Mouse (Mus musculus) Patski (cell line): ENCODE results near the gene Jmjd1c. TPM values are rescaled to one million over a fixed set of nuclear protein-coding genes. Genes with fewer than 3 reads are reported as not detected.

Experiments used
- ATAC-seq: fragments of 100-300 bp; one replicate; pipeline ENCODE4 v1.8.0; 2021
- CTCF ChIA-PET: fragments of 350-600 bp; sonication (Branson Sonifier 250); formaldehyde crosslinking; loops from one replicate; lab custom pipeline; 2022; ENCODE audit warnings: inconsistent platforms; lab: Charles Lee
- POLR2A ChIA-PET: fragments of 350-600 bp; sonication (Branson Sonifier 250); formaldehyde crosslinking; loops from one replicate; lab custom pipeline; 2022; ENCODE audit warnings: antibody characterized with exemption, inconsistent platforms; lab: Charles Lee
- DNase-seq: peaks from one replicate; pipeline ENCODE4 v3.0.0-alpha.2; 2011; ENCODE audit warnings: low read depth, low spot score
- H3K27me3 ChIP-seq: fragments of 371-371 bp; one replicate; pipeline ENCODE4 v1.5.1; 2021
- CTCF ChIP-seq: fragments of 100-300 bp; IDR thresholded peaks from one replicate; pipeline ENCODE4 v1.5.1; 2021
- in situ Hi-C: fragments of 300-500 bp; cut with MboI; formaldehyde crosslinking; loops from 3 replicates; pipeline ENCODE4 v1.11.1; 2018; ENCODE audit warnings: low pct_unique_long_range_greater_than_20kb, mixed read lengths
- polyA plus RNA-seq: library from polyadenylated mRNA; unstranded; gene quantifications from one replicate; pipeline ENCODE4 v1.2.3, GENCODE M21; 2021

The Jmjd1c gene
- polyA plus RNA-seq, 1 experiment from 2014 or later = 26.1 TPM

DNA sequence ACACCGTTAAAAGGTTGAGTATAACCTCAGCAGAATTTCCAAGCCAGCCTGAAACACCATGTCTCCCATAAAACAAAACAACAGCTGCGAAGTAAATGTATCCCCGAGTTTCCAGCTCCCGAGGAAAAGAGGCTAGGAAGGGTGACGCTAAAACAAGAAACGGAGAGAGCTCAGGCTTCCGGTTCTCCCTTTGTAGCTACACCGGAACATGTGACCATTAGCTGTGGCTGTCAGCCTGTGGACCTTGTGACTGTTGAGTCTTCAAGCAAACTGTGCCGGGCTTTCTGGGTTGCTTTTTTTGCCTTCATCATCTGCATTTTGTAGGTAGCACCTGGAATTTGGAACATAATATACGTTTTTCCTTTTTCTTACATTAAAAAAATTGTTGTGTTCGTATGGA is 17.9 kb downstream of the Jmjd1c start:
- H3K27me3 ChIP-seq = no peaks in the 10 kb centered on the region
- ATAC-seq = no peak
- TF ChIP-seq CTCF = no peak
- ChIA-PET POLR2A (interaction anchor here (0.7 kb wide), 1 partner anchor 111 kb away, joined by 3 read pairs; no protein-coding TSS in a partner anchor), CTCF (interaction anchor here (1.2 kb wide), 1 partner anchor 9 kb away, joined by 5 read pairs; no protein-coding TSS in a partner anchor)
- in situ Hi-C loops = no loop called here
- no peak for DNase-seq

DNA sequence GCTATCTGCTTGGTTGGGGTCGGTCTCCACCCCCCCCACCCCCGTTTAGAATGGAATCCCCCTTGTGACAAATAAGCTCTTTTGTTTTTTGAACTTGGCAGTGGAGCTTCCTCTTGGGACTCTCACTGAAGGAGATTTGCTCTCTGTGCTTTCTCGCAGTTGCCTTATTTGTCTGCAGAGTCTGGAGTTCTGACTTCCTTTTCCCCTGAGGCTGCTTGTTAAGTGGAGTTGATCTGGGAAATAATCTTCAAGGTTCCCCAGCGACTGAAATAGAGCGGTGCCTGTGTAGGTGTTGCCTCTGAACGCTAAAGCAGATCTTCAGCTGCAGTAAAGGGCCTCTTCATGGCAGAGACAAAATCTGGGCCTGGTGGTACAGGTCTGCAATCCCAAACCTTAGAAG is 19.2 kb downstream of the Jmjd1c start:
- POLR2A ChIA-PET = no interaction called here
- in situ Hi-C loops = no loop called here
- ATAC-seq (no peak), DNase-seq (no peak)
- CTCF ChIA-PET = no interaction called here
- TF ChIP-seq CTCF = no peak
- no peaks in the 10 kb centered on the region for H3K27me3 ChIP-seq

DNA sequence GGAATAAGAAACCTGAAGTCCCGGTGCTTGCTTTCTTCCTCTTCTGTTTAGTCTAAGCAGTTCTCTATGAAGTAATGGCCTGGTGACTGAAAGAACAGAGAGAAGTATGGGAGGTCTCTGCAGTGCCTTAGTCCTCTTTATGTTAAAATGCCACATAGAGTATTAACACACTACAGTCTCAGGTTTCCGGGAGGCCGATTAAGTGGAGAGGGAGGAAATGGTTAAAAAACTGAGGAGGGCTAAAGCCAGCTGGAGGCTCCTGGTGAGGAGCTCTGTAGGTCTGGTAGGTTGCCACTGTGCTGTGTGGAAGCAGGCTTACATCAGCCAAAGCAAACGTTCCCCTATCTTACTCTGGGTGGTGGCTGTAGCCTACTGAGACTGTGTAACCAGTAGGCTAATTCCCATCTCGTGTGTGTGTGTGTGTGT is 19.8 kb downstream of the Jmjd1c start:
- ChIA-PET POLR2A (no interaction called here), CTCF (no interaction called here)
- DNase-seq (no peak), ATAC-seq (no peak)
- TF ChIP-seq CTCF = no peak
- H3K27me3 ChIP-seq = no peaks in the 10 kb centered on the region
- in situ Hi-C loops = no loop called here

DNA sequence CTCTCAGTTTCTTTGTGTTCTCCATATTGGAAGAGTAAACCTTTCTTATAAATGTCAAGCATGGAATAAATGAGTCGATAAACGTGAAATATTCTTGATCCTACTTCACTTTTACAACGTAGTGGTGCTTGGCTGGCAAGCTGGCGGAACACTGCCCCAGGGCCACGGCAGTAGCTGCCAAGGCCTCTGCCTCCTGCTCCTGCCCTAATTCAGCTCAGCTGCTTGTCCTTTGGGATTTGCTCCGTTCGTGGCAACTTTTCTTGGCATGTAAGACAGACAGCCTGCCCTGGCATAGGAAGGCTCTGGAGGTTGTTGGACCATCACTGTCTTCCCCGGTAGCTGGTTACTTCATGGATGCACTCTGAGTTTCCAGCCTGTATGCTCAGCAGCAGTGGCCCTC is 20.3 kb downstream of the Jmjd1c start:
- POLR2A ChIA-PET = interaction anchor here (0.9 kb wide), 1 partner anchor 117 kb away, joined by 3 read pairs; no protein-coding TSS in a partner anchor
- H3K27me3 ChIP-seq = no peaks in the 10 kb centered on the region
- no peak for DNase-seq
- ATAC-seq = no peak
- CTCF ChIA-PET = no interaction called here
- TF ChIP-seq CTCF = no peak
- in situ Hi-C loops = no loop called here

DNA sequence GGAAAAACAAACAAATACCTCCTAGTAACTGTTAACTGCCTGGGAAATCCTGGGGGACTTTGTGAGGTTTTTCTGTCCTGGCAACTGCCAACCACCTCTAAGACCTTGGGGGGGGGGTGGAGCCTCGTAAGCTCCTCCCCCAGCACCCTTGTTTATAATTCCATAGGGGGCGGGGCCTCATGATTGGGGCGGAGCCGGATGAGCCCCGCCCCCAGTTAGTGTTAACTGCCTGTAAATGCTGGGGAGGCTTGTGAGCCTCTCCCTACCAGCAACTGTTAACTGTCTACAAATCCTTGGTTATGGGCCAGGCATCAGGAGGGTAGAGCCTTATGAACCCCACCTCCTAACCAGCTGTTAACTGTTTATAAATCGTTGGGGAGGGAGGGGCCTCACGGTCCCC is 23.4 kb downstream of the Jmjd1c start:
- TF ChIP-seq CTCF = no peak
- POLR2A ChIA-PET = interaction anchor here (0.6 kb wide), 1 partner anchor 121 kb away, joined by 3 read pairs; no protein-coding TSS in a partner anchor
- ATAC-seq = no peak
- in situ Hi-C loops = no loop called here
- H3K27me3 ChIP-seq = no peaks in the 10 kb centered on the region
- CTCF ChIA-PET = interaction anchor here (0.7 to 1.4 kb wide), 3 partner anchors 17 to 21 kb away, joined by 3 to 4 read pairs (median 3); no protein-coding TSS in a partner anchor
- no peak for DNase-seq

DNA sequence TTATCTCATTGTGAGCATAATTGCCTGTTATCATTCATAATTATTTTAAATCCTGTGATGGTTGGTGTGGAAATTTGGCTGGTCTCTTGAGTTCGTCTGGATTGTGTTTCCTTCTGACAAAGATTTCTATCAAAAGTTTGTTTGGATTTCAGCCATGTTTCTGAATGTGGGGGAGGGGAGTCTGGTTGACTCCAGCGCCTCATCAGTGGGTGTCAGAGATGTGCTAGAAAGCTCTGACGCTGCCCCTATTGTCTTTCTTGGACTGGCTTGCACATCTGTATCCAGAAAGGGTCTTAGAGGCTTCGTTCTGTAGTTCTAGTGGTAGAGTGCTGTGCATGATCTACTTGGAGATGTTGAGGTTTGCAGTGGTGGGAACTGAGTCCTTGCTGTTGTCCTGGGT is 24.3 kb downstream of the Jmjd1c start:
- no peaks in the 10 kb centered on the region for H3K27me3 ChIP-seq
- TF ChIP-seq CTCF = no peak
- ChIA-PET POLR2A (no interaction called here), CTCF (interaction anchor here (1.2 kb wide), 1 partner anchor 19 kb away, joined by 4 read pairs; no protein-coding TSS in a partner anchor)
- in situ Hi-C loops = no loop called here
- DNase-seq (no peak), ATAC-seq (peak; percentile 15)

DNA sequence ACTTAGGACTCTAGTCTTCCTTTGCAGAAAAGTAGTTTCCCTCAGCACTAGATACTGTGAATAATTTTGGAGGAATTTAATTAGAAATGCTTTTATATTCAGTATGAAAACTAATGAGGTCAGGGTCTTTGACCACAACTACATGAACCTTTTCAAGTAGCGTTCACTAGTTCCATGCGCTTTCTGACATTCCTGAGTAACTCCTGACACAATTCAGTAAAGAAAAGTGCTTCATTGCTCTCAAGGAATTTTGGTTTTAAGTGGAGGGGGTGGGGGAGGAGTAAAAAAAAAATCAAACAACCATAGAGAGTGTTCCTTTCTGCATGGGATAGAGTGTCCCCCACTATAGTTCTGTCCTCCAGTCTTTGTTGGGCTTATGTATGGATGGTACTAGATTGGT is 24.7 kb downstream of the Jmjd1c start:
- CTCF ChIA-PET = no interaction called here
- DNase-seq (no peak), ATAC-seq (peak; percentile 65)
- no peak for TF ChIP-seq CTCF
- in situ Hi-C loops = no loop called here
- no peaks in the 10 kb centered on the region for H3K27me3 ChIP-seq
- POLR2A ChIA-PET = interaction anchor here (0.6 to 1.1 kb wide), 2 partner anchors 23 to 134 kb away, joined by 3 read pairs; no protein-coding TSS in a partner anchor

DNA sequence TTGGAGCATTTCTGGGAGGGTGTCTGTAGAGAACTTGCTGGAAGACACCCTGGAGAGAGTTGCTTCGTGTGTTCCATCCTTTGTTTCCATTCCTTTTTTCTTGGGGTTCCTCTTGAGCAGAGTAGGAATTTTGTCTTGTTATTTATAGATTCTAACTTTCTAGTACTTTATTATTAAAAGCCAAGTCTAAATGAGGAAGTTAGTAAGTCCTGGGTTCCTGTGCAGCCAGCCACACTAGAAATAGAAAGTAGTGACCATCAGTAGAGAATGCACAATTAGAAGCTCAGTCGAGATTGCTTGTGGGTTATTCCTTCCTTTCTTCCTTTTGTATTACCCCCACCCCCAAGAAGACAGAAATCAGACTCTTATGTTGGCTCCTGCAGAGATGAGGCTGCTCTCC is 27.8 kb downstream of the Jmjd1c start:
- ATAC-seq (no peak), DNase-seq (no peak)
- TF ChIP-seq CTCF = no peak
- H3K27me3 ChIP-seq = no peaks in the 10 kb centered on the region
- CTCF ChIA-PET = no interaction called here
- in situ Hi-C loops = no loop called here
- POLR2A ChIA-PET = no interaction called here

DNA sequence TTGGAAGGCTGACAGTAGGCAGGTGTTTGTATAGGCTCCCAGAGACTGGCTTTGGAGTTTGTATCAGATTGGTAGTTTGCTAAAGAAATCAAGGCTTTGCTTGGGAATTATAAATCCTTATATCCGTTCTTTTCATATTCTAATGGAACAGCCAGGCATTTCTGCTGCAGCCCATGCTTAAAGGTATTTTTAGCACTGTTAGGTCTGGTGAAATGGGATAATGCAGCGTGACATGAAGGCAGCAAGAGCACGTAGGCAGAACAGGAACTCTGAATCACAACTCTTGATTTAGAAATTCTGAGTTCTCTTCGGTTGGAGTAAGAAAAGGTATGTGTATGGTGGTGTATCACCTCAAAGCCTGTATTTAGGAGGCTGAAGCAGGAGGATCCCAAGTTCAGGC is 28.2 kb downstream of the Jmjd1c start:
- H3K27me3 ChIP-seq = no peaks in the 10 kb centered on the region
- POLR2A ChIA-PET = no interaction called here
- DNase-seq (no peak), ATAC-seq (no peak)
- TF ChIP-seq CTCF = no peak
- CTCF ChIA-PET = no interaction called here
- in situ Hi-C loops = no loop called here

DNA sequence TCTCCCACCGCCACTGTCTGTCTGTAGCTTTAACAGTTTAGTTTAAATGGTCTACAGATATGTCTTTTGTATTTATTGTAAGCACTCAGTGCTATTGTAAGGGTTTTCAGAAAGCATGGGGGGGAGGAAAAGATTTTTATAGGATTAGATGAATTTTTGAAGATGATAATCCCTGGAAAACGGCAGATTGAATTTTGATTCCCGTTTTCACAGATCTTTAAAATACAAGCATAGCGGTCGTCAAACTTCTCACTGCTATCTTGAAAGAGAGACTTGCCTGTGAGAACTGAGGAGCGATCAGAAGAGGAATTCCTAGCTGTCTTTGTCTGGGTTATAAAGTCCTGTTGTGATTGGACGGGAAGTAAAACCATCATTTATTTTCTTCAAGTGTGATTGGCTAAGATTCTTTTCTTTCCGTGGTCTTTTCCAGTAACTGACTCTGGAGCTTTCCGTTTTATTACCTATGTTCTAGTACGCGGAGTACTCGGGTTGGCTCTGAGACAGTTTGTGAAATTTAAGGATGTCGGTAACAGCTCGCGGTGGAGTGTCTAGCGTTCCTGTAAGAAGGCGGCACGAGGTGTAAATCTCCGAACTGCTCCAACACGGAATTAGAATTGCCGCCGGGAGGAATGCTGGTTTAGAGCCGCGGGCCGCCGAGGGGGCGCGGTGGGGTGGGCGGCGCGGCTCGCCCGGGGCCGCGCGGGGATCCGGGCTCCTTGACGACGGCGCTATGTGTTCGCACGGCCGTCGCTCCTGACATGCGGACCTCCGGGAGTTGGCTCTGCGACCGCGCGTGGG is 30.3 kb downstream of the Jmjd1c start:
- in situ Hi-C loops = no loop called here

More for the DNA sequence above, 30.3 kb downstream of the Jmjd1c start:
- ATAC-seq (peak; percentile 44), DNase-seq (no peak)
- no peak for TF ChIP-seq CTCF
- CTCF ChIA-PET = no interaction called here
- POLR2A ChIA-PET = no interaction called here
- no peaks in the 10 kb centered on the region for H3K27me3 ChIP-seq
